18 mouse cellular contexts compared by ENCODE assay signal in genomic region chr4:48678793-48679192, GRCm38 (mm10). TPM values are rescaled to one million over a fixed set of nuclear protein-coding genes. Genes with fewer than 3 reads are reported as not detected.
"Had no signal": no experiment of that assay in that cellular context is flagged by ENCODE, and none has a peak within 500 bp of the region (broad histone marks: within the 10 kb centered on the region; RNA-seq: fewer than 3 reads in every experiment).

No protein-coding gene starts in this region.

- H3K36me3 ChIP-seq: stomach, embryonic 15.5 days had no signal

- H3K27me3 ChIP-seq: neural tube, embryonic 15.5 days; stomach, embryonic 15.5 days had no signal

- H3K27ac ChIP-seq: neural tube, embryonic 15.5 days; stomach, embryonic 15.5 days; stomach, postnatal 0 days had no signal

- H3K4me1 ChIP-seq: stomach, embryonic 15.5 days had no signal

- H3K4me2 ChIP-seq: neural tube, embryonic 15.5 days; stomach, embryonic 15.5 days had no signal

- H3K9ac ChIP-seq: neural tube, embryonic 15.5 days; stomach, embryonic 15.5 days had no signal

- H3K9me3 ChIP-seq: neural tube, embryonic 15.5 days; stomach, embryonic 15.5 days had no signal

- DNase-seq: retina, postnatal 1 day; right cerebral cortex, adult 18-20 months; right cerebral cortex, postnatal 14 days; right cerebral cortex, postnatal 25 days; right cerebral cortex, postnatal 4 days; spleen, adult 18-20 months; thymus, adult 18-20 months; thymus, adult 2 months; thymus, postnatal 14 days; thymus, postnatal 25 days; thymus, postnatal 36 days; thymus, postnatal 4 days had no signal

- H3K4me3 ChIP-seq: neural tube, embryonic 15.5 days; stomach, embryonic 15.5 days had no signal

RNA-seq across cellular contexts. Expression of gene Cavin4, which starts 15.5 kb away (rescaled TPM):
- total RNA-seq: neutrophil, adult 5-6 weeks had no signal
- polyA plus RNA-seq: small intestine, adult 2 months; spleen, adult 2 months had no signal
